ENCODE assay signal across 8 mouse cellular contexts in the genomic region with DNA sequence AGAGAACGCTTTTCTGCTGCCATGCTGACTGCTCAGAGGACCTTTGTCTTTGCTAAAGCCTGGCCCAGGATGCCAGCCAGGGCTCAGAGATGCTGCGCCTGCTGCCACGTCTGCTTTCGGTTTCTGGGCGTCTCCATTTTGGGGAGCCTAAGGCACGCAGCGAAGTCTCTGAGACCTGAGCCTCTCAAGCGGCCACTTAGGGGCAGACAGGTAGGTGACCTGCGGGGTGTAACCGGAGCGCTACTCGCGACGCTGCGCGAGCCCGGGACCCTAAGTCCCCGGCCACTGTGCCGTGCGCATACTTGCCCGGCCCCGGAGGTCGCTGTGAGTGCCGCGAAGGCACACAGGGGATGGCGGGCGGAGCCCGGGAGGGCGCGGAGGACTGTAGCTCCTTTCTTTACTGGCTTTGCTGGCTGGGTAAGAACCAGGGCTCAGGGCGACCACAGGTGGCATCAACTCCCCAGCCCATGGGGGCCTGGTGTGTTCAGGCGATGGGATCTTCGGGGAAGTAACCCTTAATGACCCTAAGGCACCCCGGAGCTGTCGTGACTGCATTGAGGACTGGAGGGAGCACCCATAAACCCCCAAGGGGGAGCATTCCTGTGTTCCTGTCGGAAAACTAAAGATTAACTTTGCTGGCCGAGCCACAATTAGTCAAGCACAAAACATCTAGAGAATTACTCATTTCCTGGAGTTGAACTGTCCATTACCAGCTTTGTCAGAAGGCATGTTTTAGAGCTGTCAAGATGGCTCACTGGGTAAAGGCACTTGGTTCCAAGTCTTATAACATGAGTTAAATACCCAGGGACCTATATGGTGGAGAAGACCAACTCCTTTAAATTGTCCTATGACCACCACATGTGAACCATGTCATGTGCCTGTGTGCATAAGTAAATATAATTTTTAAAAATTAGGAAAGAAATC. TPM values are rescaled to one million over a fixed set of nuclear protein-coding genes. Genes with fewer than 3 reads are reported as not detected.
DNase-seq lines count a peak whose midpoint lies in the region; ATAC-seq and TF ChIP-seq lines count a peak whose summit lies in the region.

No protein-coding gene starts in this region.

- peak overlapping the region; percentile 48 for H3K4me3 ChIP-seq in ES-Bruce4 (ENCODE audit: low read depth, low read length)
- H3K4me3 ChIP-seq in forebrain, embryonic 14.5 days (ENCODE audit: low read depth, low read length): peak overlapping the region; percentile 39
- peak overlapping the region; percentile 84 for H3K4me3 ChIP-seq in layer of hippocampus, adult 2 months
- peak overlapping the region; percentile 59 for H3K4me3 ChIP-seq in lung, embryonic 15.5 days
- H3K4me3 ChIP-seq in olfactory bulb, adult 2 months (ENCODE audit: insufficient read depth, low read depth, low read length): peak overlapping the region; percentile 98
- H3K4me3 ChIP-seq in thymus, adult 2 months (ENCODE audit: control insufficient read depth, insufficient read depth, low read length): peak overlapping the region; percentile 58

- no peak for TF ChIP-seq EP300 in ES-Bruce4 (IDR thresholded peaks at IDR 0.05; ENCODE audit: insufficient read depth, low read depth, low read length)

- peak; percentile 55 for DNase-seq in cerebellum, adult 11 months
- DNase-seq in forebrain, embryonic 14.5 days (ENCODE audit: low spot score): peak; percentile 67
- peak; percentile 65 to 74 for DNase-seq in heart, postnatal 14 days
- peak; percentile 30 to 58 for DNase-seq in layer of hippocampus, adult 2 months (ENCODE audit: low spot score in 2 of 2)
- peak; percentile 72 for DNase-seq in thymus, adult 2 months

- H3K4me1 ChIP-seq in ES-Bruce4 (ENCODE audit: control insufficient read depth, insufficient read depth, low read length): no peaks in the 10 kb centered on the region
- no peaks in the 10 kb centered on the region for H3K4me1 ChIP-seq in forebrain, embryonic 14.5 days (ENCODE audit: control insufficient read depth, insufficient read depth, low read length)
- H3K4me1 ChIP-seq in lung, embryonic 15.5 days: no peaks in the 10 kb centered on the region
- H3K4me1 ChIP-seq in olfactory bulb, adult 2 months (ENCODE audit: control insufficient read depth, insufficient read depth, low read length): no peaks in the 10 kb centered on the region
- peaks cover 3% of the 10 kb centered on the region for H3K4me1 ChIP-seq in thymus, adult 2 months (replicated peaks; ENCODE audit: control insufficient read depth, insufficient read depth, low read length)

- TF ChIP-seq POLR2A in ES-Bruce4 (IDR thresholded peaks at IDR 0.05; ENCODE audit: insufficient read depth, low read length): no peak
- no peak for TF ChIP-seq POLR2A in olfactory bulb, adult 2 months (IDR thresholded peaks at IDR 0.05; ENCODE audit: insufficient read depth, low read depth, low read length)
- peak; percentile 36; the same call in 1 of the 2 replicates for TF ChIP-seq POLR2A in thymus, adult 2 months (IDR thresholded peaks at IDR 0.05; ENCODE audit: control insufficient read depth, extremely low read depth, insufficient read depth, low read length, poor library complexity)

- ATAC-seq in forebrain, embryonic 14.5 days: peak; percentile 91
- ATAC-seq in lung, embryonic 15.5 days (ENCODE audit: borderline replicate concordance, extremely low read depth, low FRiP score, low TSS enrichment): peak; percentile 82

- no peaks in the 10 kb centered on the region for H3K36me3 ChIP-seq in ES-Bruce4 (ENCODE audit: control insufficient read depth, insufficient read depth, low read length, poor library complexity, severe bottlenecking)
- no peaks in the 10 kb centered on the region for H3K36me3 ChIP-seq in forebrain, embryonic 14.5 days (ENCODE audit: control insufficient read depth, insufficient read depth, low read length)
- no peaks in the 10 kb centered on the region for H3K36me3 ChIP-seq in lung, embryonic 15.5 days
- no peaks in the 10 kb centered on the region for H3K36me3 ChIP-seq in thymus, adult 2 months (ENCODE audit: control insufficient read depth, insufficient read depth, low read length)

- WGBS in forebrain, embryonic 14.5 days: under 1% methylated on average over 37 of the region's 37 CpGs
- 2% methylated on average over 37 of the region's 37 CpGs for WGBS in lung, embryonic 15.5 days
- under 1% methylated on average over 37 of the region's 37 CpGs for WGBS in olfactory bulb, adult 2 months
- WGBS in thymus, adult 2 months: under 1% methylated on average over 37 of the region's 37 CpGs

- no peak for TF ChIP-seq CTCF in ES-Bruce4 (IDR thresholded peaks at IDR 0.05; ENCODE audit: low read depth, low read length)
- no peak for TF ChIP-seq CTCF in layer of hippocampus, adult 2 months (conservative IDR thresholded peaks at IDR 0.05)
- TF ChIP-seq CTCF in olfactory bulb, adult 2 months (IDR thresholded peaks at IDR 0.05; ENCODE audit: insufficient read depth, low read depth, low read length): no peak
- TF ChIP-seq CTCF in thymus, adult 2 months (IDR thresholded peaks at IDR 0.05; ENCODE audit: borderline replicate concordance, control insufficient read depth, extremely low read depth, insufficient read depth, low read length, poor library complexity): no peak

- no peak overlapping the region for H3K27ac ChIP-seq in ES-Bruce4 (ENCODE audit: insufficient read depth, low read length)
- H3K27ac ChIP-seq in forebrain, embryonic 14.5 days (ENCODE audit: low read depth, low read length): no peak overlapping the region
- H3K27ac ChIP-seq in layer of hippocampus, adult 2 months: peak overlapping the region; percentile 93
- H3K27ac ChIP-seq in lung, embryonic 15.5 days: peak overlapping the region; percentile 26; the same call in 1 of the 2 replicates
- peak overlapping the region; percentile 95 for H3K27ac ChIP-seq in olfactory bulb, adult 2 months (ENCODE audit: insufficient read depth, low read depth, low read length)
- H3K27ac ChIP-seq in thymus, adult 2 months (ENCODE audit: control insufficient read depth, insufficient read depth, low read length): peak overlapping the region; percentile 13

- H3K9me3 ChIP-seq in ES-Bruce4 (replicated peaks; ENCODE audit: control insufficient read depth, insufficient read depth, low read length, poor library complexity, severe bottlenecking): peaks cover 14% of the 10 kb centered on the region
- no peaks in the 10 kb centered on the region for H3K9me3 ChIP-seq in forebrain, embryonic 14.5 days (replicated peaks; ENCODE audit: control insufficient read depth, low read length)
- no peaks in the 10 kb centered on the region for H3K9me3 ChIP-seq in lung, embryonic 15.5 days

- no peaks in the 10 kb centered on the region for H3K27me3 ChIP-seq in ES-Bruce4 (ENCODE audit: control insufficient read depth, insufficient read depth, low read length, poor library complexity, severe bottlenecking)
- H3K27me3 ChIP-seq in forebrain, embryonic 14.5 days (replicated peaks; ENCODE audit: control insufficient read depth, insufficient read depth, low read length): no peaks in the 10 kb centered on the region
- no peaks in the 10 kb centered on the region for H3K27me3 ChIP-seq in lung, embryonic 15.5 days
- no peaks in the 10 kb centered on the region for H3K27me3 ChIP-seq in thymus, adult 2 months (ENCODE audit: control insufficient read depth, insufficient read depth, low read length)

- peak overlapping the region; percentile 21; the same call in 1 of the 2 replicates for H3K9ac ChIP-seq in ES-Bruce4 (ENCODE audit: low read depth, poor library complexity, severe bottlenecking)
- H3K9ac ChIP-seq in forebrain, embryonic 14.5 days (ENCODE audit: low read length): peak overlapping the region; percentile 63
- H3K9ac ChIP-seq in lung, embryonic 15.5 days: peak overlapping the region; percentile 65

- intact Hi-C loops in heart, postnatal 14 days (cut with DNase I): loop anchor here (2.0 kb wide), 1 partner anchor 58 kb away; a partner anchor contains a TSS

- peak overlapping the region; percentile 55 for H3K4me2 ChIP-seq in forebrain, embryonic 14.5 days (ENCODE audit: low read length)
- peak overlapping the region; percentile 67 for H3K4me2 ChIP-seq in lung, embryonic 15.5 days

RNA-seq across cellular contexts. Expression of a gene that starts 43.0 kb away (rescaled TPM):
- polyA plus RNA-seq in ES-Bruce4 (2011; ENCODE audit: insufficient read depth, insufficient read length, low read depth, missing spikeins): not detected in 2 replicates
- polyA plus RNA-seq in forebrain, embryonic 14.5 days (2014; fragmentation: Nextera tagmentation; extraction: Ambion mirVana): not detected in 2 replicates
- not detected for total RNA-seq in heart, postnatal 14 days (2021)
- total RNA-seq in layer of hippocampus, adult 2 months (2021): not detected
- 0.10 TPM in 1 of 2 replicates, not detected in the other for polyA plus RNA-seq in lung, embryonic 15.5 days (2015; fragmentation: Nextera tagmentation; extraction: Ambion mirVana)
- not detected in 2 replicates for polyA plus RNA-seq in olfactory bulb, adult 2 months (2012; ENCODE audit: insufficient read depth, insufficient read length, low replicate concordance, missing spikeins)
- polyA plus RNA-seq in thymus, adult 2 months (2012; rRNA removed): 0.16 and 0.37 TPM in 2 replicates

RNA-seq across cellular contexts. Expression of a gene that starts 58.6 kb away (rescaled TPM):
- polyA plus RNA-seq in ES-Bruce4 (2011; ENCODE audit: insufficient read depth, insufficient read length, low read depth, missing spikeins): 14.1 and 16.1 TPM in 2 replicates
- polyA plus RNA-seq in forebrain, embryonic 14.5 days (2014; fragmentation: Nextera tagmentation; extraction: Ambion mirVana): 18.3 and 18.7 TPM in 2 replicates
- 10 to 100 TPM; 64.7 to 70.4 TPM for total RNA-seq in heart, postnatal 14 days (2021)
- total RNA-seq in layer of hippocampus, adult 2 months (2021): 10 to 100 TPM; 32.9 to 35.2 TPM
- polyA plus RNA-seq in lung, embryonic 15.5 days (2015; fragmentation: Nextera tagmentation; extraction: Ambion mirVana): 41.0 and 44.2 TPM in 2 replicates
- not detected in 2 replicates for polyA plus RNA-seq in olfactory bulb, adult 2 months (2012; ENCODE audit: insufficient read depth, insufficient read length, low replicate concordance, missing spikeins)
- 78.4 and 83.9 TPM in 2 replicates for polyA plus RNA-seq in thymus, adult 2 months (2012; rRNA removed)

Comparison
In these comparisons a context has a peak if more than half of its experiments do, and no peak if none do; other contexts are left out.
1. H3K27ac ChIP-seq: peak in layer of hippocampus, adult 2 months (single experiment), lung, embryonic 15.5 days (single experiment), olfactory bulb, adult 2 months (single experiment) and thymus, adult 2 months (single experiment); none in ES-Bruce4 (single experiment) and forebrain, embryonic 14.5 days (single experiment).
2. H3K4me3 ChIP-seq: peak in every context shown above with its lines; median percentile 98 in olfactory bulb, adult 2 months; 84 in layer of hippocampus, adult 2 months; 59 in lung, embryonic 15.5 days; 58 in thymus, adult 2 months; 48 in ES-Bruce4; 39 in forebrain, embryonic 14.5 days.
3. Peak in every context shown above with its lines, with median percentiles within 50 percentile points of each other: H3K9ac ChIP-seq and DNase-seq.